Mouse (Mus musculus): ENCODE results near the gene Gpd1.
A peak's percentile ranks its signal among the peaks of the same experiment; 100 is the strongest.

GRCm38 (mm10) chr15:99705440-99706048 lies 11.8 kb upstream of the Gpd1 start, which contains the start of gene Gm17349:
- TF ChIP-seq CTCF (IDR thresholded peaks at IDR 0.05; ENCODE audit: low read depth) = peak; percentile 86
- no peak for TF ChIP-seq EP300 (optimal IDR thresholded peaks at IDR 0.05)
